Mouse (Mus musculus) stomach, postnatal 0 days (tissue): ENCODE data around the gene Pla2g4a. TPM values are rescaled to one million over a fixed set of nuclear protein-coding genes. Genes with fewer than 3 reads are reported as not detected.
"Not testable (repeated sequence)": the region's sequence is repeated elsewhere in the genome, so short reads cannot be mapped to it uniquely, and the experiment has no call there.

Source experiments
- ATAC-seq: fragments of 200-750 bp; cut with Nextera tagmentation; 2 replicates; pipeline ENCODE4 v1.8.0; 2017; ENCODE audit not compliant: low FRiP score, low TSS enrichment
- DNase-seq: peaks from one replicate; pipeline ENCODE4 v3.0.0-alpha.2; 2016; ENCODE audit warnings: low spot score
- H3K27ac ChIP-seq: fragments of 300-500 bp; sonication (generic); replicated peaks from 2 replicates; pipeline ENCODE4 v1.5.1; 2014; ENCODE audit warnings: mild to moderate bottlenecking, control low read depth
- H3K27me3 ChIP-seq: fragments of 300-500 bp; sonication (generic); 2 replicates; pipeline ENCODE4 v1.6.1; 2014; ENCODE audit warnings: low read length; ENCODE audit not compliant: control insufficient read depth, insufficient read depth
- H3K36me3 ChIP-seq: fragments of 300-500 bp; sonication (generic); 2 replicates; pipeline ENCODE4 v1.6.1; 2014; ENCODE audit warnings: low read length, mixed read lengths; ENCODE audit not compliant: control insufficient read depth, insufficient read depth
- H3K4me1 ChIP-seq: fragments of 300-500 bp; sonication (generic); replicated peaks from 2 replicates; pipeline ENCODE4 v1.6.1; 2014; ENCODE audit warnings: antibody characterized with exemption; ENCODE audit not compliant: control insufficient read depth, insufficient read depth
- H3K4me2 ChIP-seq: fragments of 300-500 bp; sonication (generic); replicated peaks from 2 replicates; pipeline ENCODE4 v1.6.1; 2014; ENCODE audit warnings: low read depth, mild to moderate bottlenecking, control low read depth, moderate library complexity
- H3K4me3 ChIP-seq: fragments of 300-500 bp; sonication (generic); 2 replicates; pipeline ENCODE4 v1.5.1; 2014; ENCODE audit warnings: low read depth, low read length, control low read depth
- H3K9ac ChIP-seq: fragments of 300-500 bp; sonication (generic); 2 replicates; pipeline ENCODE4 v1.6.1; 2014; ENCODE audit warnings: mild to moderate bottlenecking, low read length, control low read depth, mixed read lengths
- H3K9me3 ChIP-seq: fragments of 300-500 bp; sonication (generic); 2 replicates; pipeline ENCODE4 v1.6.1; 2016; ENCODE audit warnings: low read length; ENCODE audit not compliant: control insufficient read depth
- CTCF ChIP-seq: IDR thresholded peaks from 2 replicates; pipeline ENCODE4 v1.5.1; 2016; ENCODE audit warnings: antibody characterized with exemption, low read depth, mild to moderate bottlenecking, moderate library complexity
- EP300 ChIP-seq: optimal IDR thresholded peaks from 2 replicates; pipeline ENCODE3; 2016; ENCODE audit warnings: antibody characterized with exemption
- WGBS: fragments of 180-500 bp; shearing (Covaris S2); extraction: QIAGEN DNeasy Blood & Tissue Kit; methylation state at CpG from one replicate; pipeline ENCODE4 v1.1.7; 2014; 5-methylcytosine and 5-hydroxymethylcytosine counted together
- polyA plus RNA-seq: library from polyadenylated mRNA; unstranded; fragments of >200 nt; fragmentation: Nextera tagmentation; extraction: Ambion mirVana; gene quantifications from 2 replicates; pipeline ENCODE4 v1.2.1, GENCODE M21; 2015

The Pla2g4a gene
- polyA plus RNA-seq, 1 experiment from 2014 or later: 31.4 TPM

- 70% methylated on average over 2 of the region's 2 CpGs for WGBS
- no peak overlapping the region for H3K4me2 ChIP-seq
- H3K4me3 ChIP-seq: no peak overlapping the region
- ATAC-seq (no peak), DNase-seq (no peak)
- H3K9me3 ChIP-seq: no peaks in the 10 kb centered on the region
- no peak for TF ChIP-seq EP300
- TF ChIP-seq CTCF: no peak
- H3K4me1 ChIP-seq: no peaks in the 10 kb centered on the region
- H3K9ac ChIP-seq: no peak overlapping the region
- H3K27me3 ChIP-seq: no peaks in the 10 kb centered on the region
- H3K36me3 ChIP-seq: no peaks in the 10 kb centered on the region
- no peak overlapping the region for H3K27ac ChIP-seq
These were observed 17.5 kb downstream of the Pla2g4a start for GRCm38 (mm10) chr1:149943611-149944010.

GRCm38 (mm10) chr1:149940301-149940700 lies 20.8 kb downstream of the Pla2g4a start:
- TF ChIP-seq EP300: no peak
- TF ChIP-seq CTCF: no peak
- Histone ChIP-seq H3K27ac (no peak overlapping the region), H3K4me1 (no peaks in the 10 kb centered on the region), H3K4me3 (no peak overlapping the region), H3K36me3 (no peaks in the 10 kb centered on the region), H3K27me3 (no peaks in the 10 kb centered on the region), H3K4me2 (no peak overlapping the region), H3K9me3 (no peaks in the 10 kb centered on the region), H3K9ac (no peak overlapping the region)
- ATAC-seq: no peak
- DNase-seq: no peak
- 83% methylated on average over 1 of the region's 1 CpGs for WGBS

GRCm38 (mm10) chr1:149939261-149940032 lies 21.6 kb downstream of the Pla2g4a start:
- DNase-seq: no peak
- no peak overlapping the region for H3K27ac ChIP-seq
- WGBS: 84% methylated on average over 9 of the region's 9 CpGs
- TF ChIP-seq CTCF (no peak), EP300 (no peak)
- ATAC-seq: no peak
- no peak overlapping the region for H3K4me2 ChIP-seq
- H3K9me3 ChIP-seq: no peaks in the 10 kb centered on the region
- no peaks in the 10 kb centered on the region for H3K4me1 ChIP-seq
- H3K4me3 ChIP-seq: no peak overlapping the region
- no peaks in the 10 kb centered on the region for H3K27me3 ChIP-seq
- H3K9ac ChIP-seq: no peak overlapping the region
- H3K36me3 ChIP-seq: no peaks in the 10 kb centered on the region

GRCm38 (mm10) chr1:149937825-149938224 lies 23.3 kb downstream of the Pla2g4a start:
- TF ChIP-seq CTCF (no peak), EP300 (no peak)
- Histone ChIP-seq H3K36me3 (no peaks in the 10 kb centered on the region), H3K9ac (no peak overlapping the region), H3K4me3 (no peak overlapping the region), H3K27me3 (no peaks in the 10 kb centered on the region), H3K4me1 (no peaks in the 10 kb centered on the region), H3K4me2 (no peak overlapping the region), H3K9me3 (no peaks in the 10 kb centered on the region), H3K27ac (no peak overlapping the region)
- 80% methylated on average over 4 of the region's 4 CpGs for WGBS
- DNase-seq (no peak), ATAC-seq (no peak)

GRCm38 (mm10) chr1:149929140-149929539 lies 31.9 kb downstream of the Pla2g4a start:
- no peak for DNase-seq

GRCm38 (mm10) chr1:149923737-149924136 lies 37.4 kb downstream of the Pla2g4a start:
- ATAC-seq, H3K9me3 ChIP-seq, H3K27me3 ChIP-seq, DNase-seq, H3K4me3 ChIP-seq, H3K4me1 ChIP-seq, H3K27ac ChIP-seq, H3K36me3 ChIP-seq, H3K4me2 ChIP-seq, H3K9ac ChIP-seq: not testable (repeated sequence)
- 63% methylated on average over 1 of the region's 1 CpGs for WGBS

More at GRCm38 (mm10) chr1:149929140-149929539, 31.9 kb downstream of the Pla2g4a start:
- Histone ChIP-seq H3K4me3 (no peak overlapping the region), H3K9ac (no peak overlapping the region), H3K4me1 (no peaks in the 10 kb centered on the region), H3K4me2 (no peak overlapping the region), H3K36me3 (no peaks in the 10 kb centered on the region), H3K27ac (no peak overlapping the region), H3K27me3 (no peaks in the 10 kb centered on the region), H3K9me3 (no peaks in the 10 kb centered on the region)
- no peak for TF ChIP-seq EP300
- 63% methylated on average over 5 of the region's 5 CpGs for WGBS
- no peak for ATAC-seq
